Mouse (Mus musculus) gastrocnemius, postnatal 10 days (tissue): ENCODE results near the gene Trim11. TPM values are rescaled to one million over a fixed set of nuclear protein-coding genes. Genes with fewer than 3 reads are reported as not detected.

Experiments
- DNase-seq: peaks from one replicate; pipeline ENCODE4 v3.0.0; 2021; ENCODE audit warnings: mixed read lengths
- total RNA-seq, 2 experiments: library from RNA; stranded (reverse); gene quantifications; 2 replicates each; pipeline ENCODE4 v1.2.3; 2021

Gene Trim11
- total RNA-seq, 2 experiments from 2014 or later = 11.1 to 15.4 TPM

DNA sequence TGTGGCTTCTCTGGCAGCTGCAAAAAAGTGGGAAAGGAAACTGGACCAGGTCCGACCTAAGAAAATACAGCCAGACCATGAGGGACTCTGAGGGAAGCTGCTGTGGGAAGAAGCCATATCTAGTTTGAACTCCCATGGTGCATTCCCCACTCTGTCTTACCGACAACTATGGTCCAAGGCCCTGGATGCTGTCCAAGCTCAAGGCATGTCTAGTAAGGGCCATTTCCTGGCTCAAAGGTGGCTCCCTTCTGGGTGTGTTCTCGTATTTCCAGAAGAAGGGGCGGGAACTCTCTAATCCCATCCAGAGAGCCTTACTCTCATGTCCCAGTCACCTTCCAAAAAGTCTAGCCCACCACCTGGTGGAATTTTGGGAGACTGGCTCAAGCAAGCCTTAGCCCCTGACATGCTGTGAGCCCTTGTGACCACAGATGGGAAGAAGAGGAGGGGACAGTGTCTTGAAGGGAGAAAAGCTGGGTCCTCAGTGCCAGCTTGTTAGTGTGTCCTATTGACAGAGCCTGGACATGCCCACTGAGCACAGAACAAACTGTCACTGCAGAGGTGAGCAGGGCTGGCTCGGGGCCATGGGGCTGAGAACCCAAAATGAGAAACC, 2.6 kb downstream of the Trim11 start:
- no peak for DNase-seq

DNA sequence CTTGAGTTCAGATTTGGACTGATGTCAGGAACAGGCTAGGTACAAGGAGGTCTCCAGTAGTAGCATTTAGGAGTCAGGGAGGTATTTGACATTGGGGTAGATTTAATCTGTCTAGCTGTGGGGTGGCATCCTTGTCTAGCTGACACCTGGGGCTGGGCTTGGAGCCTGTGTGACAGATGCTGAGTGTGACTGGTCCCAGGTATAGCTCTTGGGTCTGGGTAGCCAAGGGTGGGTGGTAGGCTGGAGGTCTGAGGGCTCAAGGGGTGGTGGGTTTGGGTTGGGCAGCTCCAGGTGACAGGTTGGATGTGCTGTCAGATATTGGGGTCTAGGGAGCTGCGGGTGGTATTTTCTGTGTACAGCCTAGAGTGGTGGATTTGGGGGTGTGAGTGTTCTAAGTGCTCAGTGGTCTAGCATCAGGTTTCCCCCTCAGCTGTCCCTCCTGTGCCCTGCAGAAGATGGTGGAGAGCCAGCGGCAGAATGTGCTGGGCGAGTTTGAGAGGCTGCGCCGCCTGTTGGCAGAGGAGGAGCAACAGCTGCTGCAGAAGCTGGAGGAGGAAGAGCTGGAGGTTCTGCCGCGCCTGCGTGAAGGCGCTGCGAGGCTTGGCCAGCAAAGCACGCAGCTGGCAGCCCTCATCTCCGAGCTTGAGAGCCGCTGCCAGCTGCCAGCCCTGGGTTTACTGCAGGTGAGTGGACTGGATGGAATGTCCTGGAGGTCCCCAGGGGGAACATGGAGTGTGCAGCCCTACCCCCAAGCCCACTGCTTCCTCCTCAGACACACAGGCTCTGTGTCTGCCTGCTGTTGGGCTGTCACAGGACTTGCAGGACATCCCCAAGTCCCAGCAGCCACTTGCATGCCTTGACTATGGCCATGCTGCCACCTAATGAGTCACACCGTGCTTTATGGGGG, 3.9 kb downstream of the Trim11 start:
- peak; percentile 80 for DNase-seq

DNA sequence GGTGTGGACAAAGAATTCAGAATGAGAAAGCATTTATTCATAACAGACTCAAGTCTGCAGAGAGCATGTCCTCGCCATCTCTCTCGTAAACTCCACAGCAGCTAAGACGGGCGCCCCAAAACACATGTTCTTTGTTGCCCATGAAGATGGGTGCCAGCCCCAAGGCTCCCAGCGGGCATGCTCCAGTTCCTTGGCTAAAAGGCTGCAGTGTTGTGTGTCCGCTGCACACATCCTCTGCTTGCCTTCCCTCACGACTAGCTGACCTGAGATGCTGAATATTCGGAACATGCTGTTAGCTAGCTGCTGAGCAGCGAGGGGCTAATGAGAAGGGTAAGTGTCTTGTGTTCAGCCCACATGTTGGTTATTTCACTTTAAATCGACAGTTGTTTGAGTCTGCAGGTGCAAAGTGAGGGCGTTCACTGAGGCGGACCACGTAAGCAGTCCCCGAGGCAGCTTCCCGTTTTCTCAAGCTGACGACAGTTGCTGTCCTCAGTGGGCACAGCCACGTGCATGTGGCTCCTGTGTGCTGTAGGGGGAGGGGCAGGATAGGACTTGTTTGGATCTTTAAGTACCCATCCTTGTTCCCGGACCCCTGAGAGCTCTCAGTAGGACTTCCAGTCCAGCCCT, 4.7 kb downstream of the Trim11 start:
- no peak for DNase-seq

DNA sequence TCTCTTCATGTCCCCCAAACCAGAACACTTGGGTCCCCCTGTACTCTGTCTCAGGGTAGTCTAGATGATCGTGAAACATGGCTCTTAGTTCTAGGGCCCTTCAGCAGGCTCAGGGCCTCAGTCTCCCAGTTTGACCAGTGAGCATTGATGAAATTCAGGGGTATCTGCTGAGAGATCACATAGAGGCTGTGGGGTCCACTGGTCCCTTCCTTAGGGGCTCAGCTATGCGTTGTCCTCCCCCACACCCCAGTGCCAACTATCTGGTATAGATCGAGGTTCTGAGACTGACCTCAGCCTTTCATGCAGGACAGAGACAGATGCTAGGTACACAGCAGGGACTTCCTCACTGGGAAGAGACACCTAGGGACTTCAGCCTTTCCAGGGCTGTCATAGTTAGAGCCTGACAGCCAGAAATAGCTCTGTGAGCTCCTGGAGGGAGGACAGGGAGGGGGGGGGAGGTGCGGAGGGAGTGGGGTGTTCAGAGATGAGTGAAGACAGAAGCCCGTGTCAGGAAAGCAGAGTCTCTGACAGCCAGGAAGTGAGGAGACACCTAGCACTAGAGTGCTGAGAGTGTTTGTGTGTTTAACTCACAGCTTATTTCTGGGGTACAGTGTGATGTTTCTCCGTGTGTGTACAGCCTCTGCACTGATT, 5.9 kb downstream of the Trim11 start:
- DNase-seq = no peak

DNA sequence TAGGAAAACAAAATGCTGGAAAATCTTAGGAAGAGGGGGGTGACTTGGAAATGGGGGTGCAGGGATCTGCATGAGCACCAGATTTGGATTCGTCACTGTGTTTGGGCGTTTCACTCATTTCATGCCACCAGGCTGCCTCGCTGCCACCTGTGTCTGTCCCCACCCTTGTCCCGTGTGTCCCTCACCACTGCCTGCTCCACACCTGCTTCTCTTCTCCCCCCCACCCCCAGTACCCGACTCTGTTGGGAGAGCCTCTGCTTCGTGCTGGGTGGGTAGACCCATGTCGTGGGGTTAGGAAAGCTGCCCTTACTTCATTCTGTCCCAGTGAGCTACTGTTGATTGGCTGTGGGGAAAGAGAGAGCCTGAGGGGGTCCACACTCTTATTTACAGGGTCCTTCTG, 6.8 kb downstream of the Trim11 start:
- no peak for DNase-seq

DNA sequence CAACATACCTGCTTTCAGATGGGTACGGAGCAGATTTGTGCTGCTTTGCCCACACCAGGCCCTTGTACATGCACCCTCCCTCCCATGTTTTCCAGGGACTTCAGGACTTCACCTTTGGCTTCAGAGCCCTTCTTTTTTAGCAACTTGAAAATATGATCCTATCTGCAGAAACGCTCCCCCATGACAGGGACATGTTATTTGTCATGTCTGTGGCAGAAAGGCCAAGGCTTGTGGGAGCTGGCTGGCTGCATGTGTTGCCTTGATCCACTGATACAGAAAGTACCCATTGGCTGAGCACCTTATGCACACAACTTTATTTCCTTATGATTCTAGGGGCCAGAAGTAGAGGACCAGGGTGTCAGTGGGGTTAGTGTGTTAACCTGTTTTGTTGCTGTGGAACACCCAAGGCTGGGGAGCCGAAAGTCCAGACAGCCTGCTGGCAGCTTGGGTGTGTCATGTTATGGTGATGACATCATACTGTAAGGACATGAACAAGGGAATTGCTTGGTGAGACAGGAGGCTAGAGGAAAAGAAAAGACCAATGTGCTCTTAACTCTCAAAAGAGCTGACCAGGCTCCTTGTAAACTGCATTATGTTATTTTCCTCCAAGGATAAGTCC, 7.5 kb downstream of the Trim11 start:
- DNase-seq = no peak

DNA sequence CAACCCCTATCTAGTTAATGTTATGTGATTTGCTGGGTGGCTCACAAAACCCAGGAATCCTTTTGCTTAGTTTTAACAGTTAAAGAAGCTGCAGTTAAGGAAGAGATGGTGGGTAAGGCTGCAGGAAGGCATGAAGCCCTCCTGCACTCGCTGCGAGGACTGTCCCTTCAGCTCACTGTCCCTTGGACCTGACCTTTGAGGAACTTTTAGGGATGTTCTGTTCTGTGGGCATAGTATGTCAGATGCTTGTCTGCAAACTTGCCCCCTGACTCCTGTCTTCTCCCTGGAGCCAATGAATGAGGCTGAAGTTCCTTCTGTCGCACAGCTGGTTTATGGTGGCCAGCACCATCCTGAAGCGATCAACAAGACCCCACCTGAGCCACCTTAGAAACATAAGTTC, 11.3 kb downstream of the Trim11 start:
- DNase-seq = no peak

DNA sequence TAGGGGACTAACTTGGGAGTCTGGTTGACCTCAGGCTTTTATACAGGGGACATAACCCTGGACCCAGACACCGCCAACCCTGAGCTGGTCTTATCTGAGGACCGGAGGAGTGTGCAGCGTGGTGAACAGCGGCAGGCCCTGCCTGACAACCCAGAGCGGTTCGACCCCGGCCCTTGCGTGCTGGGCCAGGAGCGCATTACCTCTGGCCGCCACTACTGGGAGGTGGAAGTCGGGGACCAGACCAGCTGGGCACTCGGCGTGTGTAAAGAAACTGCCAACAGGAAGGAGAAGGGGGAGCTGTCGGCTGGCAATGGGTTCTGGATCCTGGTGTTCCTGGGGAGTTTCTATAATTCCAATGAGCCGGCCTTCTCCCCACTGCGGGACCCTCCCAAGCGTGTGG, 12.2 kb downstream of the Trim11 start:
- no peak for DNase-seq

DNA sequence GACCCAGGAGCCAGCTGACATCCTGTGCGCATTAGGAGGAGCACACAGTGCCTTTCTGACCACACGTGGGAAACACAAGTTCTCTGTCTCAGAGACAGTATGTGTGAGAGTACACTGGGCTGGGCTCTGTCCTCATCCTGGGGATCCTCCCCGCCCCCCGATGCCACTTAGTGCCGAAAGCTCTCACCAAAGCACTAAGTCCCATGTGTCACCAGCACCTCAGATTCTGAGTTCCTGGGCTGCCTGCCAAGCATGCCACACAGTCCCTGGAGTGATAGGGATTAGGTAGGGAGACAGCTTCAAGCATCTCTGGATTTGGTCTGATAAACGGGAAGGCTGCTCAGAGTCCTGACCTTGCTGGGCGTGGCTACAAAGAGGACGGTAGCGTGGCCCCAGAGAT, 12.9 kb downstream of the Trim11 start:
- no peak for DNase-seq

DNA sequence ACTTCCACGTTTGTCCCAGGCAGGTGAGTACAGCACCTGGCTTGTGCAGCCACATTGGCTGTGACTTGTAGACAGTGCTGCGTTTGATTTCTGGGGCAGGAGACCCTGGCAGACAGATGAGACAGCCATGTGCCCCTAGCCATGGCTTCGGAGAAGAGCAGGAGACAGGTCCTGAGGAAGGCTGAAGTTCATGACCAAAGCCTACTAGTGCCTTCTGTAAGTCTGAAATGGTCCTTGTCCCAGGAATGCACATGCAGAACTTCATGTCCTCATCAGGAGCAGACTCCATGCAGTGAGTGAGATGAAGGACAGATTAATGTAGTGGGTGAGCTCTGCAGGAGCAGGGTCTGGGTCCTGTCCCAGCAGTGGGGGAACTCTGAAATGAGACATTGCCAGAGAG, 14.0 kb downstream of the Trim11 start:
- no peak for DNase-seq

DNA sequence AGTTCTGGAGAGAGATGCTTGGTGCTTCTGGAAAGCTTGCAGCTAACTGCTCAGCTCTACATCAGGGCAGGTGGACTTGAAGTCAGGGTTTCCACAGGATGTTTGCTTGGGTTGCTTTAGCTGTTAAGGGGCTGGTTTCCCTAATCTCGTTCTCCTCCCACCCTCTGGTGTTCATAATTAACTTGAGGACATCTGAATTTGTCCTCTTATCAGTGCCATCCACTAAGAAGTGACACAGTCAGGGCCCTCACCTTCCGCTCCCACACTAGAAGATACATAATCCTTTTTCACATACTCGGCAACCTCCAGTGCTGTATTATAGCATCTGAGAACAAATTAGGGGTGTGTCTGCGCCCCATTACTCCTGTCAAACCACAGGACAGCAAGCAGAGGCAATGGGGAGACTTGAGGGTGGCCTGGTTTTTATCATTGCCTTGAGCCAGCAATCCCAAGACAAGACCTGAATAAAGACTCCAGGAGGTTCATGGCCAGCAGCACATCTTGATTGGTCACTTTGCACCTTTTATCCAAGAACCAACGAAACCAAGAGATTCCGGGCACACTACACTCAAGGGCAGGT, 15.3 kb downstream of the Trim11 start:
- DNase-seq = no peak

DNA sequence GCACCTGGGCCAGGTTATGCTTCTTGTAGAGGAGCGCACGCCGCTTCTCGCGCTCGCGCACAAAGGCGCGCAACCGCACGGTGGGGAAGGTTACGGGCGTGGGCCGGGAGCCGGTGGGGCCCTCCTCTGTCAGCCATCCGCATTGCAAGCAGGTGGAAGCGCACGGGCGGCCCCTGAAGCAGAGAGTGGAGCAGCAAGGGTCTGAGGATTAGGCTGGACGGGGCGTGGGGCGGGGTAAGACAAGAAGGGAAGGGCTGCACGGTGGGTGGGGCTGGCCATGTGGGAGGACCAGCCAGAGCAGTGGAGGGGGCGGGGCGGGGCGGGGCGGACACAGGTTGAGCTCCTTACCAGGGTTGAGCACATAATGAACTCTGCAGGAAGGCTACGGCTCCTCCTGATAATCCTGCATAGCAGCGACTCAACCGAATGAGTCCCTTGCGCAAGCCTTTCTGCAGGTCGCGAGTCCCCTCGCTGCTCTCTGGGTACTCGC, 16.5 kb downstream of the Trim11 start:
- DNase-seq = no peak

DNA sequence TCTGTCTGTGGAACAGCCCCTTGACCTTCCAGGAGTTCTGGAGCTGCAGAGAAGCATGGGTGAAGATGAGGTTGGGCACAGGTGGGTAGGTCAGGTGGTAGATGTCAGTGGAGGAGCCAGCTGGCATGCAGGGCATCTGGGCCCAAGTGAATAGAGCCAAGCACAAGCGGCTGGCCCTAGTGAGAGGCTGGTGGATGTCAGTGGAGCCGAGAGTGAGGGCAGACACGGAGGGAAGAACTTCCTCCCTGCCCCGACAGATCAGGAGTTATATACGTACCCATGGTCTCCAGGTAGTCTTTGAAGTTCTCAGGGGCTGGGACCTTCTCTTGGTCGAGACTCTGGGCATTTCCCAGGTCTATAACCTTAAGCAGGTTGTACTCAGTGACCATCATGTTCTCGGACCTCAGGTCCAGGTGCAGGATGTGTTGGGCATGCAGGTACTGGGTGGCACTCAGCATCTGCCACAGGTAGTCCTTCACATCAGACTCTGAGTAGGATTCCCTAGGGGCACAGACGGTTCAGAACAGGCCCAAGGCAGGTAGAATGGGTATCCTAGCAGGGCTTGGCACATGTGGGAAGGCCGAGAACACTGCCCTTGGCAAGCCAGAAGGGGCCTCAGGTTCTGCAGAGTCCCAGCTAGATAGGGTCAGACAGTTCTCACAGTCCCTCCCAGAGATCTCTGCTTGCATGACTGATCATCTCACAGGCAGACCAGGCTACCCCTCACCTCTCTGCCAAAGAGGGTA, 17.3 kb downstream of the Trim11 start:
- DNase-seq = no peak

DNA sequence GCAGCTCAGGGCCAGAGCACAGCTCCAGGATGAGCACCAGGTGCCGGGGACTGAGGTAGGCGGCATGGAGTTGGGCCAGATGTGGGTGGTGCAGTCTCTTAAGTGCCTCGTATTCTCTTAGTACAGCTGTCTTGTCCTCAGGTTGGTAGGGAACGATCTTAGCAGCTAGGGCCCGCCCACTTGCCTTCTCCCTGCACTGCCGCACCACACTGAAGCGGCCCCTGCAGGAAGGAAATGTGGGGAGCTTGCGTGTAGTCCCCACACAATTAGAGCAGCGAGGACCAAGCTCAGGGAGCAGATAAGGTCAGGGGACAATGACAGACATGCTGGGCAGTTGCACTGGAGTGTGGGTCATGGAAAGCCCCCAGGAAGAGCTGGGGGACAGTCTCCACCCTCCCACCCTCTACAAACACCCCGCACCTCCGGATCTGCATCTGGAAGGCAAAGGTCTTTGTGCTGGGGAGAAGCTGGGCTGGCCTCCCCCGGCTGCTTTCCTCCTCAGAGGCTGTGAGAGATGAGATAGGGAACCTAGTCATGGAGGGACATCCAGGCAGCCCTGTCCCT, 18.0 kb downstream of the Trim11 start:
- no peak for DNase-seq

DNA sequence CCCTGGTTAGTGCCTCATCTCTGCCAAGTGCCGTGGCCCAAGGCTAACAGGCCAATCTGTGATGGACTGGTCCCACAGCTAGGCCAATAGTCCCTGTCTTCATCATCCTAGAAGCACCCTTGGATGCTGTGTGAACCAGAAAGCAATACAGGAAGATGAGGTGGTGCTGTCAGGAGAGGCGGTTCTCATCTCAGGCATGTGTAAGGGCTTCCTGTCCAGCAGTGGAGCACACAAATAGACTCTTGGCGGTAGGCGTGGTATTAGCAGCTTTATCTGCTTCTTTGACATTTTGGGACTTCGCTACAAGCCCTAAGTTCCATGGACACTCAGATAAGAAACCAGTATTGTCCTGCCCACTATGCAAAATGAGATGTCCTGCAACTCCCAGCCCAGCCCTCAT, 19.6 kb downstream of the Trim11 start:
- no peak for DNase-seq

DNA sequence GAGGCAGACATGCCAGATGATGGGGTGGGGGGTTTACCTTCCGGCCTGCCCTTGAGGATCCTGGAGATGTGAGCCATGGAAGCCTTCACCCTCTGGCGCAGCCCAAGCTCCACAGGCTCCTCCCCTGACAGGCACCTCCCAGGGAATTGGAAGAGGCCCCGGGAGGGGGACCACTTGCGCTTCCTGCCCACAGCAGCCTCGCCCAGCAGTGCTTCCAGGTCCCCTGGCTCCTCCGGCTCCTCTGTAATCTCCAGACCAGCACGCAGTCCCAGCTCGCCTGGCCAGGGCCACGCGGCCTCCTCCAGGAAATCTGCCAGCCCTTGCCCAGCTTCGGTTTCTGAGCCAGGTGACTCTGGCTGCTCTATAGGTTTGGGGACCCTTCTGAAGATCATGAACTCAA, 21.3 kb downstream of the Trim11 start:
- no peak for DNase-seq

DNA sequence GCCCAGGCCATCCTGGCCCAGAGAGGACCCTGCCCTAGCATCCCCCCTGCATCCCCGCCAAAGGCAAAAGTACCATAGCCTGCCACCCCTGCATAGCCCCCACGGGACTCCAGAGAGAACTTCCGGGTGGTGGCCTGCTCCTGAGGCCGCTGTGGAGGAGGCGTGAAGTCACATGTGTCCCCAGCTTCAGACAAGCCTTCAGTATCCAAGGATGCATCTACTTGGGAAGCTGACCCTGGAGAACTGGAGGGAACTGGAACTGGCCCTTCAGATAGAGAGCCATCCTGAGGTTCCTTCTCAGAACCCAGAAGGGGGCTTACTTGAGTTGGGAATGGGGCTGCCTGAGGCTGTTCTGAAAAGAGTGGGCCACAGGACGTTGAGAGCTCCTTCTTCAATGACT, 21.9 kb downstream of the Trim11 start:
- DNase-seq = no peak

DNA sequence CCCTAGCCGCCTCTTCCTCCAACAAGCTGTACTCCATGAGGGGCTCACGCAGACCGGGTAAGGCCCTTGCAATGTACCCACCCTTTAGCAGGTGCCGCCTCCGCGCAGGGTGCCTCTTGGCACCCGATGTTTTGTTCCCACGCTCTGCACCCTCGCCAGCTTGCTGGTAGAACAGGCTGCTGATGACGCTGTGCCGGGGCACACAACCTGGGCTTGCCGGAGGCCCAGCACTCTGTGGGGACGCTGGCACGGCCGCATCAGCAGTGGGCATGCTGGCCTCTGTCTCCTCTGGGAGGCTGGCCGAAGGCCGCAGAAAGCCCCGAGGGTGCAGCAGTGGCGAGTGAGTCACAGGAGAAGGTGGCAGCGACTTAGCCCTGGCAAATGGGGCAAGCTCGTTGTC, 22.7 kb downstream of the Trim11 start:
- no peak for DNase-seq

DNA sequence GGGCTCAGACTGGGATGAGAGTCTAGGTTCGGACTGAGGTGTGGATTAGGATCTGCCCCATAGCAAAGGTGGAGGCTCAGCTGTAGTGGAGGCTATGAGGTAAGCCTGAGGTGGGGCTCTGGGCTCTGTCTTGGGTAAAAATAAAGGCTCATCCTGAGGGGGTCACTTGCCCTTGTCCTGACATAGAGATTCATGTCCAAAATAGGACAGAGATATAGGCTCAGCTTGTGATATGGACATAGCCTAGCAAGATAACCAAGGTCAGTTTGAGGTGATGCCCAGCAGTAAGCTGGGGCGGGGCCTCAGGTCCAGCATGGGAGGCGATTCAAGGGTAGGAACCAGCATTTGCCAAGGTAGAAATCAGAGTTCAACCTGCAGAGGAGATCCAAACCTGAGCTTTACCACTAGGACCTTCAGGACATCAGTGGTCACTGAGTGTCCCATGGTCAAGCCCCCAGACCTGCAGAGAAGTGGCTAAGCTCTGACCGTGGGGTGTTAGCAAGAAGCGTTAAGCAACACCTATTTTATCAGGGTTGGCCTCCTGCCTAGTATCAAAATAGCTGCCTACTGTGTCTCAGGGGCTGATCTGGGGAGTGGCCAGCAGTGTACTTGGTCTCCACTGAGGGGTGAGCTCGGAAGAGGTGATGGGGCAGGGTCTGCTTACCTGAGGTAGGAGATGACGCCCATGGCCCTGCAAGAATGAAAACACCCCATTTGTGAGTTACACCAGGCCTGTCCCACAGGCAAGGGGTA, 24.6 kb downstream of the Trim11 start:
- no peak for DNase-seq

DNA sequence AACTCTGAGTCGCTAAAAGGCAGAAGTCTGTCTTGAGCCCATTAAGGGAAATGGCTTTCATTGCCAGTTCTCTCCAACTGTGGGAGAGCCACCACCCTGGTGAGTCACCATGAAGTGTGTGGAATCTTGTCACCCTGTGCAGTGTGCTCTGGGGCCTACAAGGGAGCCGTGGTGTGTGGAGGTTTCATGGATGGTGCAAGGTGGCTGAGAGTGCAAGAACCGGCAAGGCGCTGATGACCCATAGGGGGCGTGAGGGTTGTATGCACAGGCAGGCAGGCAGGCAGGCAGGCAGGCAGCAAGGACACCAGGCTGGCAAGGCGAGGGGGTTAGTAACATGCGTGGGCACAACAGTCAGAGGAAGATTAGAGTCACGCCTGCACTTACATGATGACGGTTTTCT, 37.2 kb downstream of the Trim11 start:
- peak; percentile 51 for DNase-seq
